Mouse (Mus musculus): ENCODE results near the gene Prss23.

DNA sequence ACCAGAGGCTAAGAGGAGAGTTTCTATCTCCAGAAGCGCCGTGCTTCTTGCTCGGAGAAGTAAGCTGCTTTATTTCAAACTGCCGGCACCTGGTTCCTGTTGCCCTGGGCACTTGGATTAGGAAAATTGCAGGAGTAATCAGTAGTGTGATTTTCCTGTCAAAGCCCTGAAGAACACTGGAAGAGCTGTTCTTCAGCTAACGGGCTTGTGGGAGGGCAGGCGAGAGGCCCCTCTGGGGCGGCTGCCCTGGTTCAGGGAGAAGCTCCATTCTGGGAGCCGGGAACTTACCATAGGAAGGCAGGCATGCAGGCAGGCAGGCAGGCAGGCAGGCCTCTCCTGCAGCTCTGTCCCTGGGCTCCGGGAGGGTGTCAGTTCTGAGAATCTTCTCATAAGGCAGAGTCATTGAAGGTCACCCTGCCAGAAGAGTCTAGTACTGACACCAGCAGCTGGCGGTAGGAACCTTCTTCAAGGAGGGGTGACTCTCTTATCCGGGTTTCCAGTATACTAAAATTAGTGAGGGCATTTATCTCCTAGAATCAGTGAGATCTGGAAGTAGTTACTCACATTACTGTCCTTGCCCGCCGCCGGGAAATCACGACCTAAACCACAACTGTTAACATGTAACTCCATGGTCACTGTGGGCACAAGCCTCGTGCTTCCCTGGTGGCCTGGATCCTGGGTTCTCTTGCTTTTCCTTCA is at the start of gene Prss23:
- TF ChIP-seq CTCF (IDR thresholded peaks at IDR 0.05) (no peak), EP300 (IDR thresholded peaks at IDR 0.05; ENCODE audit: insufficient read depth, low read depth, low read length) (no peak), POLR2A (IDR thresholded peaks at IDR 0.05; ENCODE audit: insufficient read depth, low read depth, low read length) (no peak)

Measured in heart, adult 2 months (tissue).